Mouse (Mus musculus) liver, postnatal 0 days (tissue): Measurements from ENCODE around the gene Ccdc162.
A peak's percentile ranks its signal among the peaks of the same experiment; 100 is the strongest.

Experiments used
- CTCF ChIP-seq: sonication (generic); IDR thresholded peaks from 2 replicates; pipeline ENCODE4 v1.5.1; 2016; ENCODE audit warnings: antibody characterized with exemption, low read depth
- EP300 ChIP-seq: IDR thresholded peaks from 2 replicates; pipeline ENCODE4 v1.6.1; 2016; ENCODE audit warnings: antibody characterized with exemption, low read depth, mild to moderate bottlenecking

DNA sequence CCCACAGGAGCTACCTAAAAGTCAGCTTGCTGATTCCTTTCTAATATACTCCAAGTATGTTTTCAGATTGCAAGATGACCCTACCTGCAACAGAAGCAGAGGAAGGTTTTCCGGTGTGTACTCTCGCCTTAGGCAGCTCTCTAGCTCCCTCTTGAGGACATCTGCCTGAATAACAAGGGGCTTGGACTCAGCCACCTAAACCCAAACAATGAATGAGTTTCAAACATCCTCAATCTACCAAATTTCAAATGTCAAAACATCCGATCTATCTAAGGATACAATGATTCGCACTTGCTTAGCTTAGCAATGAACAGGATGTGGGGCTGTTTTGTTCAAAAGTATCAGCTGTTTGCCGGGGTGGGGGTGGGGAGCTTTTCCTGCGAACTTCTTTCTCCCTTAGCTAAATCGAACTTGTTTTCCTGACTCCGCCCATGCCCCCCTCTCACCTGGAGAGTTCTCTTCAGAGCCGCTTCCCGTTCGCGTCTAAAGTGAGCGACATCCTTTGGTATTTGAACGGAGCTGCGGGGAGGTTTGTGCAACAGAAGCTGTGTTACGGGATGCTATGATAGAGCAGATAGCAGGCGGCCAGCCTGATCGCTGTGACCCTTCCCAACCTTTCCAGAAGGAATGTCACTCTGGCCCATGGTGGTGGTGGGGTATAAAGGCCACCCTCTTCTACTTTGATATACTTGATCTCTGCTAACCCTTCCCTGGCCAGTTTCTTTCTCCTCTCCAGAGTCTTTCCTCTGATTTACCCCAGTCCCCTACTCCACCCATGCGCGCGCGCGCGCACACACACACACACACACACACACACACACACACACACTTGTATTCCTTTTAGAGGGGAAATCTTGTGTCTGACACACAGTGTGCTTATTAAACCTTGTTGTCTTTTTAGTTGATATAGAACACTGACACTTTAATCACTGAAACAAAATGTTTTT is 26.2 kb downstream of the Ccdc162 start:
- TF ChIP-seq CTCF (peak; percentile 94), EP300 (no peak)
